Mouse (Mus musculus) ovary, postnatal 14 days (tissue): Measurements from ENCODE around the gene Olfr1368.
"Not testable (repeated sequence)": the region's sequence is repeated elsewhere in the genome, so short reads cannot be mapped to it uniquely, and the experiment has no call there.

ENCODE experiments used
- DNase-seq: peaks from one replicate; pipeline ENCODE4 v3.0.0; 2022; ENCODE audit warnings: low spot score

Olfr1368 gene

GRCm38 (mm10) chr13:21167910-21168300 is 22.2 kb upstream of the Olfr1368 start:
- DNase-seq, result no peak

- DNase-seq, result peak; percentile 66
Observed at GRCm38 (mm10) chr13:21166936-21167909, 21.6 kb upstream of the Olfr1368 start.

GRCm38 (mm10) chr13:21162591-21162990 is 16.9 kb upstream of the Olfr1368 start:
- no peak for DNase-seq

- DNase-seq, result no peak
Observed at GRCm38 (mm10) chr13:21161591-21161990, 15.9 kb upstream of the Olfr1368 start.

- DNase-seq, result peak; percentile 98
Observed at GRCm38 (mm10) chr13:21160657-21161590, 15.3 kb upstream of the Olfr1368 start.

GRCm38 (mm10) chr13:21160041-21160511 is 14.4 kb upstream of the Olfr1368 start:
- no peak for DNase-seq

- DNase-seq, result no peak
Observed at GRCm38 (mm10) chr13:21159475-21159819, 13.8 kb upstream of the Olfr1368 start.

GRCm38 (mm10) chr13:21158785-21159474 is 13.3 kb upstream of the Olfr1368 start:
- peak; percentile 81 for DNase-seq

- no peak for DNase-seq
Observed at GRCm38 (mm10) chr13:21158071-21158470, 12.4 kb upstream of the Olfr1368 start.

GRCm38 (mm10) chr13:21155888-21156287 is 10.2 kb upstream of the Olfr1368 start:
- no peak for DNase-seq

GRCm38 (mm10) chr13:21142421-21142820 is 3.2 kb downstream of the Olfr1368 start:
- no peak for DNase-seq

- not testable (repeated sequence) for DNase-seq
Observed at GRCm38 (mm10) chr13:21129339-21129738, 16.3 kb downstream of the Olfr1368 start, which contains the start of gene Olfr263. TSS of gene Olfr263 (plus strand) at chr13:21129639.

GRCm38 (mm10) chr13:21114121-21114520 is 31.5 kb downstream of the Olfr1368 start:
- DNase-seq, result no peak

GRCm38 (mm10) chr13:21111183-21111582 is 34.5 kb downstream of the Olfr1368 start, which contains the start of gene Olfr1369-ps1:
TSS of gene Olfr1369-ps1 (plus strand) at chr13:21111483.
- DNase-seq, result not testable (repeated sequence)

- no peak for DNase-seq
Observed at GRCm38 (mm10) chr13:21110441-21110840, 35.2 kb downstream of the Olfr1368 start.

- DNase-seq, result no peak
Observed at GRCm38 (mm10) chr13:21109759-21110158, 35.9 kb downstream of the Olfr1368 start.
